Mouse (Mus musculus): ENCODE measurements around the gene Rtn4rl1.

Gene Rtn4rl1

GRCm38 (mm10) chr11:75210093-75210492, 16.5 kb downstream of the Rtn4rl1 start:
- no peak for ATAC-seq (ENCODE audit: insufficient number of reproducible peaks, low FRiP score, low TSS enrichment)

- ATAC-seq (ENCODE audit: insufficient number of reproducible peaks, low FRiP score, low TSS enrichment), result no peak
Measured at GRCm38 (mm10) chr11:75210755-75211154, 17.2 kb downstream of the Rtn4rl1 start.

GRCm38 (mm10) chr11:75212031-75212667, 18.6 kb downstream of the Rtn4rl1 start:
- peak; percentile 65 for ATAC-seq (ENCODE audit: insufficient number of reproducible peaks, low FRiP score, low TSS enrichment)

DNA sequence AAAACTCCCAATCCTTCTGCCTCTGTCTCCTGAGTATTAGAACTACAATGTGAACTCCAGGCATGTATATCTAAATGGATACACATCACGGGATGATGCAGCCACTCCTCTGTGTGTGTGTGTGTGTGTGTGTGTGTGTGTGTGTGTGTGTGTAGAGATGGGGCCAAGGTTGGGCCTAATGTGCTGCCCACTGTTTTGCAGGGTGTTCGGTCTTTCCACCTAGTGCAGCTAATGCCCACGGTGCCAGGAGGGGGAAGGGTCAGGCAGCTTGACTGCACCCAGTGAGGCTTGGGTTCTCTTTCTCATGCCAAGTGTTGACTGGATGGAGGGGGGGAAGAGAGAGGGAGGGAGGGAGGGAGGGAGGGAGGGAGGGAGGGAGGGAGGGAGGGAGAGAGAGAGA, 19.3 kb downstream of the Rtn4rl1 start:
- ATAC-seq (ENCODE audit: insufficient number of reproducible peaks, low FRiP score, low TSS enrichment), result no peak

GRCm38 (mm10) chr11:75213372-75214080, 19.9 kb downstream of the Rtn4rl1 start:
- ATAC-seq (ENCODE audit: insufficient number of reproducible peaks, low FRiP score, low TSS enrichment), result no peak

DNA sequence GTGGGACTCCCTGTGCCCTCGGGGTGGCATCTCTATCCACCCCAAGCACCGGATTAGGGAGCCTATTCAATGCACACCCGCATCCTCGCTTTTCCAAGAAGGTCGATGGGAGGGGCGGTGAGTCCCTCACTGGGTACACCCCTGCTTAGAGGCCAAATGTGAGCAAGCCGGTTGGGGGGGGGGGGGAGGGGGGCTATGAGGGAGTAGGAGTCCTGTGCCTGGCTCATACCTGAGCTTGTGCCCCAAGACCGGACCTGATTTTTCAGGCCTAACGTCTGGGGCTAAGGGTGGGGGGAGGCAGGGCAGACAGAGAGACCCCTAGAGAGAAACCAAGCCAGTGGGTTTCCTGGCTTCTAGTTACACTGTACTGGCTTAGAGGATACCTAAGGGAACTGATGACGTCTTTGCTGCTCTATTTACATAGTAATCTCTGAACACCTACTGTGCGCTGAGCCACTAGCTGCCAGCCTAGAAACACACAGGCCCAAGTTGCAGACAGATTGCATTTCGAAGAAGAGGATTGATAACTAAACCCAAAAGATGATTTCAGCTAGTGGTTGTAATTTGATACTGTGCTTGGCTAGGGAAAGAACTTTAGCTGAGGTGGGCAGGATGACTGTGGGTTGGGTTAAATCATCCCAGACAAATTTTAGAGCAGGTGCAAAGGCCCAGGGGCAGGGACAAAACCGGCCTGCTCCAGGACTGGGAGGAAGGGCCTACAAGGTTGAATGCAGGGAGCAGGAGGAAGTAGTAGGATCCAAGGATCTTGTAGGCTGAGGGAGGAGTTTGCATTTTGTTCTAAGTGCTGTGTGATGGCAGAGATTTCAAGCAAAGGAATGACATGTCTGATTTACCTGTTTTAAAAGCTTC, 20.7 kb downstream of the Rtn4rl1 start:
- ATAC-seq (ENCODE audit: insufficient number of reproducible peaks, low FRiP score, low TSS enrichment), result no peak

DNA sequence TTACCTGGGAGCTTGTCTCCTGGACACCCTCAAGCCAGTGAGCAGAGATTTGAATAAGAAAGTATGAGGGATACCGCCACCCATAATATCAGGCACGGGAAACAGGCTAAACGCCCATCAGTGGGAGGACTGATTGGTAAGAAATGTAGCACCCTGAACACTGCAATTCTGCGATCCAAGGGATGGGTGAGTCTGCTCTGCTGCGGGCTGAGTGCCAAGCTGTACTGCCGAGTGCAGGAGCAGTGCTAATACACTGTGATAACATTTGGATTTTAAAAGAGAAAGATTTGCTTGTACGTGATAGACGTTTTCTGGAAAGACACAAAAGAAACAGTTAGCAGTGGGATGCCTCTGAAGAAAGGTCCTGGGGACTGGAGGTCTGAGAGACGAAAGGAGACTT, 26.5 kb downstream of the Rtn4rl1 start:
- ATAC-seq (ENCODE audit: insufficient number of reproducible peaks, low FRiP score, low TSS enrichment), result no peak

- ATAC-seq (ENCODE audit: insufficient number of reproducible peaks, low FRiP score, low TSS enrichment), result no peak
Measured at GRCm38 (mm10) chr11:75220517-75221145, 27.0 kb downstream of the Rtn4rl1 start.

DNA sequence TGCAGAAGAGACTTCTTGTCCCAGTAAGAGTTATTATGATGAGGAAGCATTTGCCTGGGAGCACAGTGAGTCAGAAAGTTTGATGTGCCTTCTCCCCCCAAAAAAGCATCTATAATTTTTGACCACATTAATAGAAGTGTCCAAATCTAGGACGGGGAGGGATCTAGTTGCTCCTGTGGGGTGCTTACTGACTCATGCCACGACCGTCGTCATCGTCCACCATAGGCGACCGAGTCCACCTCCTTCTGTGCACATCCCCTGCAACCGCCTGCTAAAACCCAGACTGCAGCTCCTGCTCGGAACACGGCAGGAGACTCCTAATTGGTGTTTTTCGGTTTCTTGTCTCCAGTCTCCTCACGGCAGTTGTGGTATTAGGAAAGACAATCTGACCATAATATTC, 30.5 kb downstream of the Rtn4rl1 start:
- no peak for ATAC-seq (ENCODE audit: insufficient number of reproducible peaks, low FRiP score, low TSS enrichment)

GRCm38 (mm10) chr11:75224835-75225234, 31.3 kb downstream of the Rtn4rl1 start:
- ATAC-seq (ENCODE audit: insufficient number of reproducible peaks, low FRiP score, low TSS enrichment), result no peak

DNA sequence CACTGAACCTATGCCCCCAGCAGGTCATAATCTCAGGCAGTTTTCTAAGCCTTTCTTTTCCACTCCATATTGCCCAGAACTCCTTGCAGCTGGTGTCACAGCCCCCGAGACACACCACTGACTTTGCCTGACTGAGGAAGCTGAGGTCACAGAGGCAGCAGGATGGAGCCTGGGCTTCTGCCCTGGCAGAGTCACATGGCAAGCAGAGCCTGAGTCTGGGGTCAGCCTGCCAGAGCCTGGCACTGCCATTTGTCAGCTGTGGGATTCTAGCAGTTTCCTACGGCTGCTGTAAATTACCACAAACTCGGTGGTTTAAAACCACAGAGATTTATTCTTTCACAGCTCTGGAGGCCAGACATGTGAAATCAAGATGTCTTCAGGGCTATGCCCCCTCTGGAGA, 34.0 kb downstream of the Rtn4rl1 start:
- no peak for ATAC-seq (ENCODE audit: insufficient number of reproducible peaks, low FRiP score, low TSS enrichment)

GRCm38 (mm10) chr11:75229289-75229688, 35.7 kb downstream of the Rtn4rl1 start:
- ATAC-seq (ENCODE audit: insufficient number of reproducible peaks, low FRiP score, low TSS enrichment), result no peak

DNA sequence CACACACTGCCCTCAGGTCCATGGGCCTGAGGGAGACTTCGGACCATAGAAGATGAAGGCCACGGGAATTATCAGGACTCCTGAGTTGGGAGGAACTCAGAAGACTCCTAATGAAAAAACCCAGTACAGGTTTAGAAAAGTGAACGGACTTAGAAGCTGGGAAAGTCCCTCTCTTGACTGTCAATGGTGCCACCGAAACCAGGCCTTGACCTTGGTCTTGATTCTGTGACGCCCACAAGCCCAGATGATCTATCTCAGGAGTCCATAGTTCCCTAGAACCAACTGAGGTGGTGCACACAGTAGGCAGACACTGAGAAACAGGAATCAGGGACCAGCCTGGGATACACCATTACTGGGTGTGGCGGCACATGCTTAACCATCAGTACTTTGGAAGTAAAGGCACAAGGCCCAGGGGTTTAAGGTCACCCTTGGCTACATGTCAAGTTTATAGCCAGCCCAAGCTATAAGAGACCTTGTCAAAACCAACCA, 36.7 kb downstream of the Rtn4rl1 start:
- no peak for ATAC-seq (ENCODE audit: insufficient number of reproducible peaks, low FRiP score, low TSS enrichment)

- ATAC-seq (ENCODE audit: insufficient number of reproducible peaks, low FRiP score, low TSS enrichment), result 0 out of 2 replicates have a peak, but pooled peaks have one; percentile 11
Measured at GRCm38 (mm10) chr11:75231756-75232155, 38.2 kb downstream of the Rtn4rl1 start.

- ATAC-seq (ENCODE audit: insufficient number of reproducible peaks, low FRiP score, low TSS enrichment), result no peak
Measured at GRCm38 (mm10) chr11:75232434-75232833, 38.9 kb downstream of the Rtn4rl1 start.

DNA sequence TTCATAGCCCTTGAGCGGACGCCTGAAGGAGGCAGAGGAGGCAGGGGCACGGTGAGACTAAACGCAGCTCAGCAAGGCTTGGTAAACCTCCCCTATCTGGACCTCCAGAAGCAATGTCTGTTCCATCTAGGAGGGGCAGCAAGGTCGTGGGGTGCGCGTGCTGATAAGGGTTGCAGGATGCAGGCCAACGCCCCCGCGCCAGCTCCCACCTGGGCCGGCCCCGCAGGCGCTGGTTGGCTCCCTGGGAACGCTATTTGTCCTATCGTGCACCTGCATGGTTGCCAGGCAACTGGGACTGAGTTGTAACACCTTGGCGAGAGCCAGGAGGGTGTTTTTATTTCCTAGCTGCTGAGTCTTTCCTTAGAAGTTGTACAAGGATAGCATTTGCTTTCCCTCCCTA, 41.2 kb downstream of the Rtn4rl1 start:
- ATAC-seq (ENCODE audit: insufficient number of reproducible peaks, low FRiP score, low TSS enrichment), result peak; percentile 60; the same call in 1 of the 2 replicates

GRCm38 (mm10) chr11:75240158-75240934, 46.8 kb downstream of the Rtn4rl1 start:
- ATAC-seq (ENCODE audit: insufficient number of reproducible peaks, low FRiP score, low TSS enrichment), result peak; percentile 93

DNA sequence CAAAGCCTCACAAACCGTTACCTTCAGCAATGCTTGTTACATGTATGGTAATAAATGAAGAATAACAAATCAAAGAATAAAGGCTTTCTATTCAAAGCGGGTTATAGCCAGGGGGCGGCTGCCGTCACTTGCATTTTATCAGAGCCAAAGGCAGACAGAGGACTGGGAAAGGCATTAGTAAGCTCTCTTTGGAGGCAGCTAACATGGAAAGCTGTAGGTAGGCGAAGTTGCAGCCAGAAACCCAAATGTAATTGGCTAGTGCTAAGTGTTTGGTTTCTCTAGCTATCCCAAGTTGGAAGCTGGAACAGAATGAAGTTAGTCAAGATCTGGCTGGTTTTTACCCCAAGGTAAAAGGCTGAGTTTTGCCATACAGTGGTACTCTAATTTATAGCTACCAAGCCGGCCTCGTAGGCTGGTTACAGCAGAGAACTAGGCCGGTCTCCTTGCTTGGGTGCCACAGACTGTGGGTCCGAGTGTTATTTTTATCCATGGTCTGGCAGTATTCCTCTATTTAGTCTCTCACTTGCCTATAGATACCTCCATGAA, 49.2 kb downstream of the Rtn4rl1 start:
- ATAC-seq (ENCODE audit: insufficient number of reproducible peaks, low FRiP score, low TSS enrichment), result no peak
